Mouse (Mus musculus) testis, adult 2 months (tissue): ENCODE measurements around the gene Clip2. TPM values are rescaled to one million over a fixed set of nuclear protein-coding genes. Genes with fewer than 3 reads are reported as not detected.

Source experiments
- H3K27ac ChIP-seq: fragments of 200-500 bp; 2 replicates; pipeline ENCODE4 v1.5.1; 2012; ENCODE audit warnings: low read depth, low read length; ENCODE audit not compliant: control insufficient read depth, insufficient read depth
- H3K27me3 ChIP-seq: fragments of 200-500 bp; 2 replicates; pipeline ENCODE4 v1.6.1; 2012; ENCODE audit warnings: mild to moderate bottlenecking, low read length, moderate library complexity; ENCODE audit not compliant: control insufficient read depth, insufficient read depth
- H3K36me3 ChIP-seq: fragments of 200-500 bp; 2 replicates; pipeline ENCODE4 v1.6.1; 2012; ENCODE audit warnings: mild to moderate bottlenecking, low read length; ENCODE audit not compliant: control insufficient read depth, insufficient read depth
- H3K4me1 ChIP-seq: fragments of 200-500 bp; 2 replicates; pipeline ENCODE4 v1.6.1; 2012; ENCODE audit warnings: low read length; ENCODE audit not compliant: control insufficient read depth, insufficient read depth
- H3K4me3 ChIP-seq: fragments of 200-500 bp; 2 replicates; pipeline ENCODE4 v1.5.1; 2012; ENCODE audit warnings: low read depth, mild to moderate bottlenecking, low read length, moderate library complexity, mixed read lengths; ENCODE audit not compliant: control insufficient read depth
- CTCF ChIP-seq: fragments of 200-500 bp; IDR thresholded peaks from 2 replicates; pipeline ENCODE4 v1.5.1; 2012; ENCODE audit warnings: low read depth, mild to moderate bottlenecking, inconsistent platforms, low read length, moderate library complexity; ENCODE audit not compliant: control insufficient read depth, insufficient read depth, insufficient replicate concordance
- POLR2A ChIP-seq: fragments of 200-500 bp; IDR thresholded peaks from 2 replicates; pipeline ENCODE4 v1.6.1; 2012; ENCODE audit warnings: low read depth, mild to moderate bottlenecking, inconsistent platforms, low read length, moderate library complexity; ENCODE audit not compliant: control insufficient read depth
- polyA plus RNA-seq: library from polyadenylated mRNA; depleted of rRNA; stranded (reverse); fragments of >200 nt; gene quantifications from 2 replicates; pipeline ENCODE4 v1.2.3, GENCODE M21; 2012

Gene Clip2
- polyA plus RNA-seq, 1 experiment = 4.2 TPM

GRCm38 (mm10) chr5:134508965-134509364 lies 43.3 kb downstream of the Clip2 start:
- Histone ChIP-seq H3K27ac (no peak overlapping the region), H3K4me3 (no peak overlapping the region), H3K4me1 (peaks cover 10% of the 10 kb centered on the region), H3K36me3 (no peaks in the 10 kb centered on the region), H3K27me3 (no peaks in the 10 kb centered on the region)
- no peak for TF ChIP-seq CTCF
- no peak for TF ChIP-seq POLR2A

GRCm38 (mm10) chr5:134507859-134508399 lies 44.3 kb downstream of the Clip2 start:
- no peak overlapping the region for H3K27ac ChIP-seq
- no peaks in the 10 kb centered on the region for H3K36me3 ChIP-seq

GRCm38 (mm10) chr5:134507307-134507706 lies 44.9 kb downstream of the Clip2 start:
- no peak overlapping the region for H3K27ac ChIP-seq
- H3K36me3 ChIP-seq = no peaks in the 10 kb centered on the region
- peaks cover 7% of the 10 kb centered on the region; the same call in 1 of the 2 replicates for H3K4me1 ChIP-seq
- TF ChIP-seq POLR2A (no peak), CTCF (peak; percentile 64; the same call in 1 of the 2 replicates)
- no peaks in the 10 kb centered on the region for H3K27me3 ChIP-seq
- no peak overlapping the region for H3K4me3 ChIP-seq

More at GRCm38 (mm10) chr5:134507859-134508399, 44.3 kb downstream of the Clip2 start:
- TF ChIP-seq POLR2A (no peak), CTCF (no peak)
- Histone ChIP-seq H3K4me1 (peaks cover 7% of the 10 kb centered on the region; the same call in 1 of the 2 replicates), H3K27me3 (no peaks in the 10 kb centered on the region), H3K4me3 (no peak overlapping the region)

GRCm38 (mm10) chr5:134505810-134506292 lies 46.4 kb downstream of the Clip2 start:
- no peaks in the 10 kb centered on the region for H3K36me3 ChIP-seq
- H3K4me1 ChIP-seq = peaks cover 7% of the 10 kb centered on the region; the same call in 1 of the 2 replicates
- H3K27ac ChIP-seq = no peak overlapping the region
- H3K4me3 ChIP-seq = no peak overlapping the region
- TF ChIP-seq POLR2A (no peak), CTCF (no peak)
- H3K27me3 ChIP-seq = no peaks in the 10 kb centered on the region

GRCm38 (mm10) chr5:134502591-134502990 lies 49.6 kb downstream of the Clip2 start:
- Histone ChIP-seq H3K36me3 (no peaks in the 10 kb centered on the region), H3K27me3 (no peaks in the 10 kb centered on the region), H3K27ac (no peak overlapping the region), H3K4me3 (no peak overlapping the region), H3K4me1 (peaks cover 2% of the 10 kb centered on the region; the same call in 1 of the 2 replicates)
- TF ChIP-seq POLR2A = no peak
- no peak for TF ChIP-seq CTCF

- Histone ChIP-seq H3K4me1 (peaks cover 2% of the 10 kb centered on the region; the same call in 1 of the 2 replicates), H3K4me3 (no peak overlapping the region), H3K27ac (no peak overlapping the region), H3K27me3 (no peaks in the 10 kb centered on the region), H3K36me3 (no peaks in the 10 kb centered on the region)
- peak; percentile 25; the same call in 1 of the 2 replicates for TF ChIP-seq CTCF
- TF ChIP-seq POLR2A = no peak
Observed at GRCm38 (mm10) chr5:134501453-134501852, 50.8 kb downstream of the Clip2 start.

- Histone ChIP-seq H3K36me3 (no peaks in the 10 kb centered on the region), H3K27me3 (no peaks in the 10 kb centered on the region), H3K27ac (no peak overlapping the region), H3K4me3 (no peak overlapping the region), H3K4me1 (peaks cover 2% of the 10 kb centered on the region; the same call in 1 of the 2 replicates)
- TF ChIP-seq CTCF (no peak), POLR2A (no peak)
Observed at GRCm38 (mm10) chr5:134500681-134501080, 51.6 kb downstream of the Clip2 start.
